Mouse (Mus musculus): Measurements from ENCODE around the gene Cpm. TPM values are rescaled to one million over a fixed set of nuclear protein-coding genes. Genes with fewer than 3 reads are reported as not detected.

The Cpm gene
- polyA plus RNA-seq, 1 experiment from 2014 or later: 2.8 TPM

DNA sequence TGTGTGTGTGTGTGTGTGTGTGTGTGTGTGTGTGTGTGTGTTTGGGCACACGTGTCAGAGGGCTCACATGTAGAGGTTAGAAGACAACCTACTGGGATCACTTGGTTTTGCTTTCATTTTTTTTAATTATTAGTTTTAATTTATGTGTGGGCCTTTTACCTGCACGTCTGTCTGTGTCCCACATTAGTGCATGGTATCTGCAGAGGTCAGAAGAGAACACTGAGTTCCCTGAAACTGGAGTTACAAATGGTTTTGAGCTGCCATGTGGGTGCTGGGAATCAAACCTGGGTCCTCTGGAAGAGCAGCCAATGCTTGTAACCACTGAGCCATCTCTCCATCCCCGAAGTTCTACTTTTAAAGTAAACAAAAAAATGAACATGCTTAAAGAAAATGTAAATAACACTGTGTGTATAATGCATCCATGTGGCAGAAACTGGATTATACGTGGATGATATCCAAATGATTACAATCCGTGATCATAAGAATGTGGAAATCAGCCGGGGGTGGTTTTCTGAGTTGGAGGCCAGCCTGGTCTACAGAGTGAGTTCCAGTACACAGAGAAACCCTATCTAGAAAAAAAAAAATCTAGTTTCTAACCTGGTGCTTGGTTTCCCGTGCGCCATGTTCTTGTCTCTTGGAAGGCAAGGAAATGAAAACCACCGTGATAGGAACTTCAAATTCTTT, 37.8 kb downstream of the Cpm start:
- Histone ChIP-seq H3K36me3 (no peaks in the 10 kb centered on the region), H3K27me3 (no peaks in the 10 kb centered on the region), H3K4me1 (replicated peaks) (0 out of 2 replicates have a peak, but pooled peaks cover 8% of the 10 kb centered on the region), H3K9me3 (no peaks in the 10 kb centered on the region), H3K27ac (replicated peaks) (no peak overlapping the region), H3K4me3 (no peak overlapping the region), H3K9ac (no peak overlapping the region), H3K4me2 (no peak overlapping the region)
- no peak for ATAC-seq (ENCODE audit: low FRiP score, low read depth)
- 93% methylated on average over 9 of the region's 9 CpGs for WGBS

DNA sequence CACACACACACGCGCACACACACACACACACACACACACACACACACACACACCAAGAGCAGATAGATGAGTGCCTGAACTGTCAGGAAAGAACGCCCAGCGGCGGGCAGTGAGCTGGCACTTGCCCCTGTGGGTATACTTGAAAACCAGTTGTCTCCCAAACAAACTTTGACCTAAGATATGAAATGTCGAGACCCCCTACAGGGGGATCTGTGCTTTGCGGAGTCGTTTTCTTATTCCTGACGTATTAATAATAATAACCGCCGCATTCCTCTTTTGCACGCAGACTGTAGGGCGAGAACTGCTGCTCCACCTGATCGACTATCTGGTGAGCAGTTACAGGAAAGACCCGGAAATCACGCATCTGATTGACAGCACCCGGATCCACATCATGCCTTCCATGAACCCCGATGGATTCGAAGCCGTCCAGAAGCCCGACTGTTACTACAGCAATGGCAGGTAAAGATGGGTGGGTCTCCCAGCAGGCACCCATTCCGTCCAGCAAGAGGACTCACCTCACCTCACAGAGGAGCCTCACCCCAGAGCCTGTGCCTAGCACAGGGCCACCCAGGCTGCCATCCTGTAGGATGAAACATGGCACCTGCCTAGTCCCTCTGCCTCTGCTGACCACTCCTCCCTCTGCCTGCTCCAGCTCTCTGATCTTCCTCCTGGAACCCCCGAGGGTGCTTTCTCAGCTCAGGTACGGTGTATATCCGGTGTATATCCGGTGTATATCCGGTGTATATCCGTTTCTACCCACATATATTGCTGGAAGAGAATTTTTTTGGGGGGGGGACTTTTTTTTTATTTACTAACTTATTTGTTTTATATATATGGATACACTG, 38.6 kb downstream of the Cpm start:
- no peaks in the 10 kb centered on the region for H3K9me3 ChIP-seq
- H3K4me3 ChIP-seq: no peak overlapping the region
- H3K9ac ChIP-seq: no peak overlapping the region
- H3K4me1 ChIP-seq (replicated peaks): 0 out of 2 replicates have a peak, but pooled peaks cover 8% of the 10 kb centered on the region
- 95% methylated on average over 28 of the region's 28 CpGs for WGBS
- no peaks in the 10 kb centered on the region for H3K27me3 ChIP-seq
- H3K27ac ChIP-seq (replicated peaks): no peak overlapping the region
- no peak for ATAC-seq (ENCODE audit: low FRiP score, low read depth)
- no peaks in the 10 kb centered on the region for H3K36me3 ChIP-seq
- no peak overlapping the region for H3K4me2 ChIP-seq

GRCm38 (mm10) chr10:117668546-117669300, 39.4 kb downstream of the Cpm start:
- H3K4me2 ChIP-seq: no peak overlapping the region
- H3K4me1 ChIP-seq (replicated peaks): 0 out of 2 replicates have a peak, but pooled peaks cover 8% of the 10 kb centered on the region
- no peaks in the 10 kb centered on the region for H3K9me3 ChIP-seq
- H3K9ac ChIP-seq: no peak overlapping the region
- no peak for ATAC-seq (ENCODE audit: low FRiP score, low read depth)
- no peak overlapping the region for H3K27ac ChIP-seq (replicated peaks)
- H3K27me3 ChIP-seq: no peaks in the 10 kb centered on the region
- no peak overlapping the region for H3K4me3 ChIP-seq
- WGBS: 89% methylated on average over 10 of the region's 10 CpGs
- H3K36me3 ChIP-seq: no peaks in the 10 kb centered on the region

GRCm38 (mm10) chr10:117669449-117670090, 40.3 kb downstream of the Cpm start:
- H3K4me2 ChIP-seq: no peak overlapping the region
- ATAC-seq (ENCODE audit: low FRiP score, low read depth): 0 out of 2 replicates have a peak, but pooled peaks have one; percentile 39
- no peaks in the 10 kb centered on the region for H3K27me3 ChIP-seq
- H3K4me3 ChIP-seq: no peak overlapping the region
- 46% methylated on average over 10 of the region's 10 CpGs for WGBS
- H3K9me3 ChIP-seq: no peaks in the 10 kb centered on the region
- H3K36me3 ChIP-seq: no peaks in the 10 kb centered on the region
- no peak overlapping the region for H3K27ac ChIP-seq (replicated peaks)
- H3K9ac ChIP-seq: no peak overlapping the region
- 0 out of 2 replicates have a peak, but pooled peaks cover 4% of the 10 kb centered on the region for H3K4me1 ChIP-seq (replicated peaks)

GRCm38 (mm10) chr10:117670092-117670491, 40.8 kb downstream of the Cpm start:
- 0 out of 2 replicates have a peak, but pooled peaks cover 4% of the 10 kb centered on the region for H3K4me1 ChIP-seq (replicated peaks)
- ATAC-seq (ENCODE audit: low FRiP score, low read depth): no peak
- H3K4me3 ChIP-seq: no peak overlapping the region
- no peak overlapping the region for H3K4me2 ChIP-seq
- 71% methylated on average over 3 of the region's 3 CpGs for WGBS
- no peaks in the 10 kb centered on the region for H3K36me3 ChIP-seq
- no peak overlapping the region for H3K27ac ChIP-seq (replicated peaks)
- no peaks in the 10 kb centered on the region for H3K9me3 ChIP-seq
- no peak overlapping the region for H3K9ac ChIP-seq
- no peaks in the 10 kb centered on the region for H3K27me3 ChIP-seq

- Histone ChIP-seq H3K4me1 (replicated peaks) (peaks cover 8% of the 10 kb centered on the region; the same call in 1 of the 2 replicates), H3K9ac (no peak overlapping the region), H3K4me3 (no peak overlapping the region), H3K36me3 (no peaks in the 10 kb centered on the region), H3K4me2 (no peak overlapping the region), H3K27me3 (no peaks in the 10 kb centered on the region), H3K27ac (replicated peaks) (no peak overlapping the region), H3K9me3 (no peaks in the 10 kb centered on the region)
- 82% methylated on average over 5 of the region's 5 CpGs for WGBS
- no peak for ATAC-seq (ENCODE audit: low FRiP score, low read depth)
Observed at GRCm38 (mm10) chr10:117670791-117671190, 41.5 kb downstream of the Cpm start.

DNA sequence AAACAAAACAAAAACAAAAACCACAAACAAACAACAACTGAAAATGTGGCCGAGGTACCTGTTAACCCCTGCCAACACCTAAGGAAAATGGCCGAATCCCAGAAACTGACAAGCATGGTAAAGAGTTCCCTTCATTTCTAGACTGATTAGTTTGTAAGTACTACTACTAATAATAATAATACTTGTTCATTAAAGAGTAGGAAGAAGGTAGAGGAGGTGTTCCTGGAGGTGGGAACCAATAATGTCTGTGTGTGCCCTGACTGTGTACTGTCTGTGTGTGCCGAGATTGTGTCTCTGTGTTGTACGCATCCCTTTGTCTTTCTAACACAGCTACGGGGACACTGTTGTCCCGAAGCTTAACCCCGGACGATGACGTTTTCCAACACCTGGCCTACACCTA, 42.0 kb downstream of the Cpm start:
- no peaks in the 10 kb centered on the region for H3K27me3 ChIP-seq
- peaks cover 8% of the 10 kb centered on the region; the same call in 1 of the 2 replicates for H3K4me1 ChIP-seq (replicated peaks)
- 84% methylated on average over 9 of the region's 9 CpGs for WGBS
- no peak overlapping the region for H3K9ac ChIP-seq
- no peaks in the 10 kb centered on the region for H3K9me3 ChIP-seq
- no peak overlapping the region for H3K4me2 ChIP-seq
- H3K4me3 ChIP-seq: no peak overlapping the region
- no peak for ATAC-seq (ENCODE audit: low FRiP score, low read depth)
- no peak overlapping the region for H3K27ac ChIP-seq (replicated peaks)
- H3K36me3 ChIP-seq: no peaks in the 10 kb centered on the region

DNA sequence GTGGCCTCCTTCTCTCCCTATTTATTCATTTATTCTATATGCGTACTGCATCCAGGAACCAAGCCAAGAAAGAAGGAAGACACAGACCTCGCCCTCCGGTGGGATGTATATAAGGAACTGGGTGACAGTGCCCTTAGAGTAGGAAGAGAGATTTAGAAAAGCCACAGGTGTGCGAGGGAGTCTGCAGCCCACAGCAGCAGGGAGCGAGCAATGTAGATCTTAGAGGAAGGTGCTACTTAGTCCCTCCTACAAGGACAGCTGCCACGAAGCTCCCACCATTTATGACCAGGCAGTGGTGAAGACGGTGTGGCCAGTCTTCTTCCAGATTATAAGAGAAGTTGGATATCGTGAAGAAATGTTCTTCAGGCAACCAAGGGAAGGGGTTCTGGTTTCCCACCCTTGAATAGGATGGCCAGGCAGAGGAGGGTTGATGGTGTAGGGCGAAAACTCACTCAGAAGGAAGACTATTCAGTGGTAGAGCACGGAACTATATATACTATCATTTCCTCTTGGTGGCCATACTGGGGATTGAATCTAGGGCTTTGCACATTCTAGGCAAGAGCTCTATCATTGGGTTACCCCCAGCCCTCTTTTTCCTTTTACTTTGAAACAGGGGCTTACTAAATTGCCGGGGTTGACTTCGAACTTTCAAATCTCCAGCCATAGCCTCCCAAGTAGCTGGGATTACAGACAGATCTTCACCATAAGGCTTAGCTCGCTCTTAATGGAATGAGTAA, 42.8 kb downstream of the Cpm start:
- Histone ChIP-seq H3K36me3 (no peaks in the 10 kb centered on the region), H3K4me3 (no peak overlapping the region), H3K4me2 (no peak overlapping the region), H3K9me3 (no peaks in the 10 kb centered on the region), H3K27me3 (no peaks in the 10 kb centered on the region), H3K9ac (no peak overlapping the region), H3K4me1 (replicated peaks) (peaks cover 10% of the 10 kb centered on the region; the same call in 1 of the 2 replicates), H3K27ac (replicated peaks) (no peak overlapping the region)
- no peak for ATAC-seq (ENCODE audit: low FRiP score, low read depth)
- WGBS: 86% methylated on average over 13 of the region's 13 CpGs

- no peak overlapping the region for H3K27ac ChIP-seq (replicated peaks)
- ATAC-seq (ENCODE audit: low FRiP score, low read depth): no peak
- no peak overlapping the region for H3K4me3 ChIP-seq
- no peaks in the 10 kb centered on the region for H3K27me3 ChIP-seq
- H3K4me2 ChIP-seq: no peak overlapping the region
- 56% methylated on average over 7 of the region's 7 CpGs for WGBS
- H3K36me3 ChIP-seq: no peaks in the 10 kb centered on the region
- no peaks in the 10 kb centered on the region for H3K9me3 ChIP-seq
- no peak overlapping the region for H3K9ac ChIP-seq
- H3K4me1 ChIP-seq (replicated peaks): peaks cover 10% of the 10 kb centered on the region; the same call in 1 of the 2 replicates
Observed at GRCm38 (mm10) chr10:117672693-117673092, 43.4 kb downstream of the Cpm start.

DNA sequence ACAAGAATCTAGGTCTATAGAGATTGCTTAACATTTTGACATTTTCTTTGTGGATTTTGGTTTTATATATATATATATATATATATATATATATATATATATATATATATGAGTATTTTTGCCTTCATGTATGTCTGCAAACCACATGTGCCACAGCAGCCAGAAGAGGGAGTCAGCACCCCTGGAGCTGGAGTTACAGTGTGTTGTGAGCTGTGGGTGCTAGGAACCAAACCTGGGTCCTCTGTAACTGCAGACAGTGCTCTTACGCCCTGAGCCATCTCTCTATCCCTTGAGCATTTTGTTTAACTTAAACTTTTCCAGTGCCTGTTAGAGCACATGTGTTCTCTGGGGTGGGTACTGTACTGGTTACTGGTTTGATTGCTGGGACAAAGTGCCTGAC, 44.6 kb downstream of the Cpm start:
- H3K9me3 ChIP-seq: no peaks in the 10 kb centered on the region
- H3K27ac ChIP-seq (replicated peaks): no peak overlapping the region
- H3K9ac ChIP-seq: no peak overlapping the region
- H3K27me3 ChIP-seq: no peaks in the 10 kb centered on the region
- no peak overlapping the region for H3K4me2 ChIP-seq
- H3K4me3 ChIP-seq: no peak overlapping the region
- no peak for ATAC-seq (ENCODE audit: low FRiP score, low read depth)
- peaks cover 10% of the 10 kb centered on the region; the same call in 1 of the 2 replicates for H3K4me1 ChIP-seq (replicated peaks)
- no peaks in the 10 kb centered on the region for H3K36me3 ChIP-seq
- 91% methylated on average over 1 of the region's 1 CpGs for WGBS
